Mouse (Mus musculus): ENCODE data around the gene Arhgap25.
"Not testable (repeated sequence)": the region's sequence is repeated elsewhere in the genome, so short reads cannot be mapped to it uniquely, and the experiment has no call there.

Gene Arhgap25

DNA sequence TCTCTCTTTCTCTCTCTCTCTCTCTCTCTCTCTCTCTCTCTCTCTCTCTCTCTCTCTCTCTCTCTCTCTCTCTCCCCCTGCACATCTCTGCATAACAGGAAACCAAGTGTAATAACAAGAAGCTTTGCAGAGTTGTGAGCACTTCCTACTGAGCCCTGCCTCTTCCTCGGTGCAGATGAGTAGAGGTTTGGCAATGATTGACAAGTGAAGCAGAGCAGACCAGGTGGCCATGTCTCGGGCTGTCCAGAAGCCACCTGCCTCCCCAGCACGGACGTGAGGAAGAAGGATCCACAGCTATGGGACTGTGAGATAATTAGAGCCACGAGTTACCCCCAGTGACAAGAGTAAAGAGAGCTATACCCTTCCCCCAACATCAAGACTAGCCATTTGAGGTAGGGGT is 29.1 kb downstream of the Arhgap25 start:
- DNase-seq (ENCODE audit: low read depth, low spot score): no peak

DNA sequence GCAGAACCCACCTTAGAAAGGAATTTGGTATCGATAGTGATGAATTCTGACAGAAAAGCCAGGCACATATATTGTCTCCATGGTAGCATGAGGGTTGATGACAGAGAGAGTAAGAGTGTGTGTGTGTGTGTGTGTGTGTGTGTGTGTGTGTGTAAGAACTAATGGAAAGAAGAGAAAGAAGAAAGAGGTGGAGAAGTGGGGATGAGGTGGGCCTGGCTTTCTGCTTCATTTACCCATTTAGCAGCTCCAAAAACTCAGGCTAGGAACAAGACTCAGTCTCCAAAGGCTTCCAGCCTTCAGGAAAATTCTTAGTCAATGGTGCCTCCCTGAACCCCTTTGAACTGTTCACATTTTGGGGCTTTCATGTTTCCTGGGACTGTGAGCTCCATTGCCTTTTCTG is 29.5 kb downstream of the Arhgap25 start:
- no peak for DNase-seq (ENCODE audit: low read depth, low spot score)

DNA sequence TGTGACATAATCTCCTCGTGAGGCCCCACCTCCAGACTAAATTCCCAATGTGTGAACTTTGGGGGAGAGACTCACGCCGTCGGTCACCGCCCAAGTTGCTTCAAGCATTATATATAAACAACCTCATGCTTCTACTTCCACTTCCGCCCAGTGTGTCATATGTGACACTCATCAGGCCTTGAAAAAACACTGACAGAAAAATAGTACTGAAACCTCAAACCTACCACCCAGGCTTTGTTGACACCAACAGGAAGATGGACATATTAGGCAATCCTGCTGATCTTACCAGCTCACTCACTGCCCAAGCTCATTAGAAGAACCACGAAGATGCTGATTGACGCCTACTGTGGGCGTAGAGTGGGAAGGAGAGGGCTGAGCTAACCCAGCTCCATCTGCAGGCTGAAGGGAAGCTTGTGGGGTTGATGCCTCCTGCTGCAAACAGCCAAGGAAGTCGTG is 30.2 kb downstream of the Arhgap25 start:
- DNase-seq (ENCODE audit: low read depth, low spot score): no peak

DNA sequence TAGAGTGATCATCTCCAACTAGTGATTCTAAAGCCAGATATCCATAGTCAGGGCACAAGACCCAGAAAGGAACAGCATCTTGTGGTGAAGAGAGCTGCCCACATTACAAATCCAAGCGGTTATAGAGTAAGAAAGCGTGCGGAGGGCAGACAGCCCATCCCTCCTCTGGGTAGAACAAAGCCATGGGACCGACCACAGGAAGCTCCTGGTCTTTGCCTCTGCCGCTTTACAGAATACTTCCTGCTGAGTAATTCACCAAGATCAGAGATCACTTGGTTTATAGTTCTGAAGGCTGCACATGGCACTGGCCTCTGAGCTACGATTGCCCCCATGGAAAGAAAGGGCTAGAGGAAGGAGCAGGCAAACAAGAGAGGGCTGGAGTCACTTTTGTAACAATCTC is 30.6 kb downstream of the Arhgap25 start:
- no peak for DNase-seq (ENCODE audit: low read depth, low spot score)

DNA sequence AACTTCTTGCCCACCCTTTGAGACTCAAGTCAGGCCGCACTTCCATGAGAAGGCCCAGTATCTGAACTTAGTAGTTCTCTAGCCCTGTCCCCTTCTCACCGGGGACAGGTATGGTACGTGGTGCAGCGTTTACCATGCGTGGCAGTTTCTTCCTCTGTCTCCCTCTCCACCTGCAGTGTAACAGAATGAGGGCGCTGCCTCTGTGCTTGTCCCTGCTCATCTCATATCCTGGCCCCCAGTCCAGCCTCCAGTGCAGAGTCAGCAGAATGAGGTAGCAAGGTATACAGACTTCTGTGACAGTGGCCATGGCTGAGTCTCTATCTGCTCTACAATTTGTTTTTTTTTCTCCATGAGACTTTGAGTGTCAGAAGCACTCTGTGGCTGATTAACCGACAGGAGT is 32.4 kb downstream of the Arhgap25 start:
- DNase-seq (ENCODE audit: low read depth, low spot score): no peak

DNA sequence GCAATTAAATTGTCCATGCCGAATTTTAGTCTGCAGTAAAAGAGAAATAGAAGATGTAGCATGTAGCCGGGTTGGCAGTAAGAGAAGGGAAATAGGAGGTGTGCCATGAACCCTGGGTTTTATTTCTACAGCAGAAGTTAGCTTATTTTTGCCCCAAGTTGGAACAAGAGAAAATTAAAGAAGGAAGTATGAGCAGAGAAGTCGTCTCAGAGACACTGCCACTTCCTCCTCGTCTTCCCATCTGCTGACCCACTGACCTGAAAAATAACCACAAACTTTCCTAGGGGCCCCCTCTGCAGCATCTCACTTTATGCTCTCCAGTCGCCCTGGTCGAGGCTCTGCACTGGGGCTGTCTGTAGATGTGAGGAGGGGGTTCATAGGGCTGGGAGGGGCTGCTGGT is 33.3 kb downstream of the Arhgap25 start:
- no peak for DNase-seq (ENCODE audit: low read depth, low spot score)

DNA sequence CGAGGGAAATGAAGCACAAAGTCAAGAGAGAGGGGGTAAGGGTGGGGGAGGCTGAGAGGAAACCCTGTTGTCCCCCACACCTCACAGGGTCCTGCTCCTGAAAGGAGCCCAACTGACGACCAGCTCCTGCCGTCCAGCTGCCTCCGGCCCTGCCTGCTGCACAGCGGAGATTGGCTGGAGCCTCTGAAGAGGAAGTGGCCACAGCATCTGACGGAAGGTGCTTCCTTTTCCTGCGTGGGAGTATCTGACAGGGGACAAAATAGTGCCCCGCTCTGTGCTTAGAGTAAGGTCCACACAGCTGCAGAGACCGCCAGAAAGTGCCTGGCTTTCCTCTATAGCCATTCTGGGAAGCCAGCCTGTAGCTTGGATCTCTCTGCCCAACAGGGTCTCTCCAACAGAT is 36.9 kb downstream of the Arhgap25 start:
- DNase-seq (ENCODE audit: low read depth, low spot score): no peak

DNA sequence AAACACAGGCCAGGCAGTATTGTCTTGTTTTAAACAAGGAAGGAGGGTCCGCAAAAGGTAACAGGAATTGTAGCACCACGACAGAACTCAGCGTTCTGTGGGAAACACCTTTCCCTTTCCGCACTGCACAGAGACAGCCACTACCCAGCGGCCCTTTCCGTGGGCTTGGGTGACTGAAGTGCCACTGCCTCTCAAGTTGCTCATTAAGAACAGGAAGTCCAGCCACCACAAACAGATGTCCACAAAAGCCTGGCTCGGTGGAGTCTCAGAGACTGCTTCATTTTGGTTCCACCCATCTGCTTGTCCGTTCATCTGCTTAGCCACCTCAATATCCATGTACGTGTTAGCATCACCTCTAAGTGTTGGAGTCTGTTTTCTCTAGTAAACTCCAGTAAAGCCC is 38.7 kb downstream of the Arhgap25 start:
- DNase-seq (ENCODE audit: low read depth, low spot score): peak; percentile 37

DNA sequence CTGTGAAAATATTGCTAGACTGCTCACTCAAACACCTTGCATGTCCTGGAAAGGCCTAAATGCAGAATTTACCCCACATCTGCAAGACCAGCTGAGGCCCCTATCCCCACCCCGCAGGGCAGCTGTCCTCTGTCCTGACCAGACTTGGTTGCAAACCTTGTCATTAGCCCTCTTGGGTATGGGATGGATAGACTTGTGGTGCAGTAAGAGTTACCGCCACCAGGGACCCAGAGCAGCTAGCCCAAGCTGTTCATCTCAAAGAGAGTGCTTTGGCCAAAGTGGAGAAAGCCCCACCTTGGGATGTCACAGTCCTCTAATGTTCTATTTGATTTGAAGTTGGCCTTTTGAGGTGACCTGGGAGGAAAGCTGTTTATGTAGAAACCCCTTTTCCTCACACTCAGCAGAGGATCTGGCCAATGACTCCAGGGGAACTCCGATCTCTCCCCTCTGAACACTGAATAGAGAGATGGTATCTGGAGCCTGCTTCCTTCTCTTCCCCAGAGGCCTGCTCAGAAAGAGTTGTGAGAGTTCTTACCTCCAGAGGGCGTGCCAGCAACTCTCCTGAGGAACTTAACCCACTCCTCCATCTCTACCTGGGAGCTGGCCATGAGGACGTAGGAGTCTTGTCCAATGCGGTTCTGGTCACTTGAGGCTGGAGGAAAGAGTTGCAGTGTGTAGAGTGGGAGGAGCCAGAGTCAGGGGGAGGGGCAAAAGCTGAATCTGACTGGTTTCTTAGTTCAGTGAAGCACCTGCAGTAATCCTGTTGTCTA is 45.2 kb downstream of the Arhgap25 start:
- no peak for DNase-seq (ENCODE audit: low read depth, low spot score)

DNA sequence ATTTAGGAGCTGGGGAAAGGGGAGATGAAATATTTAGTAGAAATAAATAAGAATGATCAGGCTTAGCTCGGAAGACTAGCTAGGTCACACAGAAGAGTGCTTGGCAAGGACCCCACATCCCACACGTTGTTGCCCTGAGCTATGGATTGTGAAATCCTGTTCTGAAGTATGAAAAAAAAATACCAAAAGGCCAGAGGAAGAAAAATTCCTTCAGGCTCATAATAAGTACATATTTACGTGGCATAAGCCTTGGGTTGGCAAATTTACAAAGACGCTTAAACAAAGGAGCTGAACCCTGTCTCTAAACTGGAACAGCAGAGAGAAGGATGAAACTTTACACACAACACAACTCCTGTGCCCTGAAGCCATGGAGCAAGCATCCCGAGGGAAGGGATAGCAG is 48.3 kb downstream of the Arhgap25 start:
- no peak for DNase-seq (ENCODE audit: low read depth, low spot score)

DNA sequence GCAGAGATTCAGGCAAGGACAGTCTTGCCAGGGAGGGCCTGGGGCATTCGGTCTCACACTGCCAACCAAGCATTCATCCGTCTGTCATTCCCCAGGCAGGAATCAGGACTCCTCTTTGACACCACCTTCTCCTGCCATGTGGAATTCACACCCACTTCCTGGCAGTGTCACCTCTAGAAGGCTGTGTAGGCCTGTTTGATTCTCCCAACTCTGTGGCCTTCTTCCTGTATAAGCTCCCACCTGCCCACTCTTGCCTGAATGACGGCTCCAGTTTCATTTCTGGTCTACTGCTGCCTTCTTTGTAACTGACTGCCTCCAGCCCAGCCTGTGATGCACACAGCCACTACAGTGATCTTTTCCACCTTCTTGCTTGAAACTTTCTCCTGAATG is 49.2 kb downstream of the Arhgap25 start:
- no peak for DNase-seq (ENCODE audit: low read depth, low spot score)

DNA sequence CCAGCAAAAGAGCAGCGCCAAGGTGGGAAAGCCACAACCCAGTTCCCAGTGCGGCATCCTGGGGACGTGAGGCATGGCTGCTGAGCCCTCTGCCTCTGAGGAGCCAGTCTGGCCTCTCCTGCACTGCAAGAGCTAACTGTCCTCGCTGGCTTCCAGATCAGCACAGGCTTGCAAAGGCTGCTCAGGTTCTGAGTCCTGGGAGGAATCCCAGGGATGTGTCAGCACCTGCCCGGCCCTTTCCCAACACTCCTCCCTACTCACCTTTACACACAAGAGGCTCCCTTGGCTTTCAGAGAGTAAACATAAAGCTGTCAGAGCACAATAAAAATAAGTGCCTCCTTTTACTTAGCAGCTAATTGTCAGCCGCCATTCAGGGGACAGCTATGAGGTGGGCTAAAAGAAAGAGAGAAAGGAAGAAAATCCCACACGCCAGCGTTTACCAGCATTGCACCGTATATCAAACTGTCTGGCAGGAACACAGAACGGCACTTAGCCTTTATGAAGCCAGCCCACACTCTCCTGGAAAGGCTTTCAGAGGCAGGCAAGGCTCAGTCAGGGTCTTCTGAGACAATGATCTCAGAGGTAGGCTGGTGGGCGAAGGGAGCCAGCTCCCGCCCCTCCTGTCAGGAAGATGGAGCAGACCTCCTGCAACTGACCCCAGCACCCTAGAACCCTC is 49.7 kb downstream of the Arhgap25 start:
- no peak for DNase-seq (ENCODE audit: low read depth, low spot score)

DNA sequence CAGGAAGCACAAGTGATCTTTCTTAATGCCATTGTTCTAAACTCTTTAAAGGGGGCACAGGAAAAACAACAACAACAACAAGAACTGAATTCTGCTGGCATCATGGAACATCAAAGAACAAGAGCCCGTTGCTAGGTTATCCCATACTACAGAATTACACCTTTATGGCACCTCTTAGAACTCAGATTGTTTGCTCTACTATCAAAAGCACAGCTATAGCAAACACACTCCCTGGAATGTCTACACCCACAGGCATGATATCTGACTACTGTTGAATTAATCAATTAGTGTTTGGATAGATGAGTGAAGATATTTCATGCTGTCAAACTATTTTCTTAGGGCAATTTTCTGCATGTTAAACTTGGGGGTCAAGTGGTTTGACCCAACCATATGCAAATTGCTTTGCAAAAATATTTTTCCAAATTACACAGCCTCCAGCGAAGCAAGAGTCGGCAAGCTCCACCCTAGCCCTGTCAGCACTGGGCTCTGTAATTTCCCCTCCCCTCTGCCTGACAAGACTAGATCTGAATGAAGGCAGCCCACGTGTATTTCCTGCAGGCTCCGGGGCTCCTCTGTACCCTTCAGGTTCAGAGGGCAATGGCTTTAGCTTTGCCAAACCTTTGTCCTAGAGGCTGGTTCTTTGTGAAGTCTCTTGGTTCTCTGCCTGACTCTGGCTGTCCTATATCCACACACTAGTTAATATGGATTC is 53.6 kb downstream of the Arhgap25 start:
- DNase-seq (ENCODE audit: low read depth, low spot score): no peak

DNA sequence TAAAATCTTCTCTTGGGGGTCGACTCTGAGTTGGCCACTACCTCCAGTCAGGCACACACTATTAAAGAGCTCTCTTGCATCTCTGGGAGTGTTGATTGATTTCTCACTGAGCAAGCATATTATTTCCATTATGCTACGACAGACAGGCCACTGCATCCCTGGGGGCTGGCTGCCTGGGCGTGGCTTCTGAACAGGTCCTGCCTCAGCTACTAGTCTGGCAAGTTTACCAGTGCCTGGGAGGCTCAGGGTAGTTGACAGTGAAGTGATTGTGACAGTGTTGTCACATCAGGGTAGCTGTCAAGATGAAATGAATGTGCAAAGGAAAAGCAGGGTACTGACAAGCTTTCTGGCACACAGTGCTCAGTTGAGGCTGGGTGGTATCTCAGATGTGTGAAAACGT is 54.2 kb downstream of the Arhgap25 start:
- no peak for DNase-seq (ENCODE audit: low read depth, low spot score)

DNA sequence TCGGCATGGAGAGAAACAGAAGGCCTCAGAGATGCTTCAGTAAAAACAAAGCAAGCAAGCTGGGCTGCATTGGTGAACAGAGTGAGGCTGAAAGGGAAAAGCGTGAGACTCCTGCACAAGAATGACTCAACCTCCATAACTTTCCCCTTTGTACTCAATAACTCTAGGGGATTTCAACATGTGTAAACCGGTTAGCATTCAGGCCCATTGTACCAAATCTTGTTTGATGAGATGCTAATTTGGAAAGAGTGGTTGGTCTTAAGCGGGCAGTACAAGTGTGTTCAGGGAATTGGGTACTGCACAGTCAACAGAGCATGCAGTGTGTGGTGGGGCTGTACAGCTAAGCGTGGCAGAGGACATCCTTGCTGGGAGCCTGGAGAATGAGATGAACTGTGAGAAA is 57.8 kb downstream of the Arhgap25 start:
- no peak for DNase-seq (ENCODE audit: low read depth, low spot score)

DNA sequence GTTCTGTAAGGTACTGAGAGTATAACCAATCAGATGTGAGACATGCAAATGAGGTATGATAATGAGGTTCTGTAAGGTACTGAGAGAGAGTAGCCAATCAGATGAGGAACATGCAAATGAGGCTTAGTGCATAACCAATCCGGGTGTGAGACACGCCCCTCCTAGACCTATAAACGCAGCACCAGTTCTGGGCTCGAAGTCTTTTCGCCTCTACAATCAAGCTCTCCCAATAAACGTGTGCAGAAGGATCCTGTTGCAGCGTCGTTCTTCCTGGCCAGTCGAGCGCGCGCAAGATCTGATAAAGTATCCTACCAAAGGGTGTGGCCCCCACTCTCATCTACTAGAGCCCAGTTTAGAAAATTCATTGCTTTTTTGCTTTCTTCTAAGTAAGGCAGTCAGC is 63.0 kb downstream of the Arhgap25 start:
- not testable (repeated sequence) for DNase-seq (ENCODE audit: low read depth, low spot score)

DNA sequence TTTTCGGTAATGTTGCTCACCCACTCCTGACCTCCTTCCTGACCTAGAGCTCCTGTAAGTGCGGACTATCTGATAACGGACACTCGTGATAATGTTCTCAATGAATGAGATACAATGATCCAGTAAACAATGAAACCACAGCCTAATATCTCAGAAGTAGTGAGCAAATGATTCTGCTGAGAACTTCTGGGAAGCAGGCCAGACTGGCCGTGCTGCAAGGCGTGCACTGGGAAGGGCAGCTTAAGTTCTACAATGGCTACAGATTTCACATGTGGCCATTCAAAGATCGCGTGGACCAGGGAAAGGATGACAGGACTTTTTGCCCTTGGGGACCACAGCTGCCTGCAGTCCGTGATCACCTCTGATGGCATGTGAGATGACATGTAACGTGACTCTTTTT is 64.7 kb downstream of the Arhgap25 start:
- DNase-seq (ENCODE audit: low read depth, low spot score): no peak

DNA sequence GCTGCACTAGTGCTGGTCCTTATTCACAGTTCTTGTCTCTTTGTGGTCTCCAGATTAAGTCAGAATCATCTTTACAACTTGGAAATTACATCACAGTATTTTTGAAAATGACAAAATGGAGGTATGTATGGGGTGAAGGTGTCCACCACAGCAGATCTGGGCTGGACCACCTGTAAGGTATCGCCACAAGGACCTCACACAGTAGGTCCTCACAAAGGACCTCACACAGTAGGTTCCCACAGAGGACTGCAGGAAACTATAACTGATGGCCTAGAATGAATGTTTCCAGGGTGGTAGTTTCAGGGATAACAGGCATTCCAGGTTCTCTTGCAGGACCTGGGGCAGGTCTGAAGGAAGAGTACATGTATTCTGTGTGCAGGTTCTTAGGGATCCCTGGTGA is 65.7 kb downstream of the Arhgap25 start:
- no peak for DNase-seq (ENCODE audit: low read depth, low spot score)

DNA sequence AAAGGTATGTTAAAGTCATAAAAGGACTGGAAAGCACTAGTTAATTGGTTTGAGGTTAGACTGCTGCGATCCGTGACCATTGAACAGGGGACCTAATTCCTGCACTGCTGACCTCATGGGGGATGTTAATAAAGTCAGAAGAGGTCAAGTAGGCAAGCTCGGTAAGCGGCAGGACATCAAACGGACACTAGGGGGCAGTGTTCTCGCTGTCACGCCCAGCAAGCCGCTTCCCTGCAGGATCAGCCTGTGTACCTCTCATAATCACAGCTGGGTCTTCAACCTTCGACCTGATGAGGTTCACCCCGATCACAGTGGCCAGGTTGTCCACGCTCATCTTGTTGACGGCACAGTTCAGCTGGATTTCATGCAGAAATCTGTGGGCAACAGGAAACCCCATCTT is 66.8 kb downstream of the Arhgap25 start:
- peak; percentile 79 for DNase-seq (ENCODE audit: low read depth, low spot score)

DNA sequence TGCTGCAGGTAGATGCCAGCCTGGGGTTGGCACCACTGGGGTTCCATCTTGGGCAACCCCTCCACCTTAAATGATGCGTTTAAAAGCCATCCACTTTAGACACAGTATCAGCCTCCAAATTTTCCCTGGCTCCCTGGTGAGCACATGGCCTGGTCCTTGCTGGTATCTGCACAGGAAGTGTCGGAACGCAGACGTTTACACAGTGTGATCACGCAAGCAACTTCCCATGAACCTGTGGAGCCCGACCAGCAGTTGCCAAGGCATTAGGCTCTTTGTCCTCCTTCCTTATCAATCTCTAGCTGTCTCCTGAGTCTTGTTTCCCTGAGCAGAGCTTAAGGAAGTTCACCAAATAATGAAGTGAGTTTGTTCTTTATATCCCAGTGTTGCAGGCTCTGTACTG is 77.6 kb downstream of the Arhgap25 start:
- no peak for DNase-seq (ENCODE audit: low read depth, low spot score)

DNA sequence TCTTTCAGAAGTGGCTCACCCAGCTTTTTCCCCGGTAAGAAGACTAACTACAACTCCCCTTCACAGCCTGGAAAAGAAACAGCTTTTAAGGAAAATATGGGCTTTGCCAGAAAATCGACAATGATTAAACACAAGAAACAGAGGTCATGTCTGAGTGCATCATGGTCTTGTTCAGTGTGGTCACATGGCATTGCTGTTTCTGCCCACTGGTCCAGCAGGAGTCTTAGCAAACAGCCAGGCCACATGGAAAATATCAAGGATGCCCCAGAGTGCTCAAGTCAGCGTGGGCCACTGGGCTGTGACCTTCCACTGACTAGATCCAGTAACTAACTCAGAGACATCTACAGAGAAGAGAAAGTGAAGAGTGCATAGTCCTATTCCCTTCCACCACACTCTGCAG is 81.3 kb downstream of the Arhgap25 start:
- no peak for DNase-seq (ENCODE audit: low read depth, low spot score)

DNA sequence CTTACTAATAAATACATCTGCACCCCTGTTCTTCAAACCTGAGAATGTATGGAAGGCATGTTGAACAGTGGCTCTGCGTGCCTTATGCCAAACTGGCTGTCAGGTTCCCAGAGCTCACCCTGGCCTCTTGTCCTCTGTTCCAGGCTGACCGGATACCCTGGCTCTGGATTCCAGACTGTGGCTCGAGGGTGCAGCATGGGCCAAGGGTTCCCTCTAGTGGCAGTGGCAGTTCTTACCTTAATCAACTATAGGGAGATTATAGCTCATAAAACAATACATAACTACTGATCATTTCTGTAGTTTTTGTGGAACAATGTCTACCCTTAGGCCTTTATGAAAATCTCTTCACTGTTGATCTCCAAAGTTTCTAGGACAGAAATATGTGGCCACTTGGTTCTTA is 82.0 kb downstream of the Arhgap25 start:
- no peak for DNase-seq (ENCODE audit: low read depth, low spot score)

DNA sequence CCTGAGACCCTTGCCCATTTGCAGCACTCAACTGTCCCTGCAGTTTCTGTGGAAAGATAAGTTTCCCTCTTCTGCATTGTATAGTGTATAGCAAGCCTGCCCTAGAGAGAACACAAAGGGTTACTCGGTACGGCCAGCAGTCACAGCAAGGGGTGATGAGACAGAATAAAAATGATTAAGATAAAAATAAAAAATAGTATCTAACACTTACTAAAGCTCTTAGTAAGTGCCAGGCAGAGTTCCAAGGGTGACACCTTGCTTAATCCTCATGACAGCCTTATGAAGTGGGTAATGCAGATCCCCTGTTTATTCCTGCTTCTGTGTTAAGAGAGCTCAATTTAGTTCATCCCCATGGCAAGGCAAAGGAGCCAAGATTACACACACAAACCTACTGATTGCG is 83.5 kb downstream of the Arhgap25 start:
- no peak for DNase-seq (ENCODE audit: low read depth, low spot score)
